Mouse (Mus musculus) adrenal gland, adult 8-10 months (tissue): ENCODE measurements around the gene Grm7. TPM values are rescaled to one million over a fixed set of nuclear protein-coding genes. Genes with fewer than 3 reads are reported as not detected.

Experiments used
- DNase-seq: peaks from one replicate; pipeline ENCODE4 v3.0.0; 2022
- total RNA-seq, 4 experiments: library from RNA; stranded (reverse); gene quantifications; 2 replicates each; pipeline ENCODE4 v1.2.4; 2022

The Grm7 gene
- 1 to 10 TPM; 2.0 to 3.8 (median 2.7) TPM for total RNA-seq

DNA sequence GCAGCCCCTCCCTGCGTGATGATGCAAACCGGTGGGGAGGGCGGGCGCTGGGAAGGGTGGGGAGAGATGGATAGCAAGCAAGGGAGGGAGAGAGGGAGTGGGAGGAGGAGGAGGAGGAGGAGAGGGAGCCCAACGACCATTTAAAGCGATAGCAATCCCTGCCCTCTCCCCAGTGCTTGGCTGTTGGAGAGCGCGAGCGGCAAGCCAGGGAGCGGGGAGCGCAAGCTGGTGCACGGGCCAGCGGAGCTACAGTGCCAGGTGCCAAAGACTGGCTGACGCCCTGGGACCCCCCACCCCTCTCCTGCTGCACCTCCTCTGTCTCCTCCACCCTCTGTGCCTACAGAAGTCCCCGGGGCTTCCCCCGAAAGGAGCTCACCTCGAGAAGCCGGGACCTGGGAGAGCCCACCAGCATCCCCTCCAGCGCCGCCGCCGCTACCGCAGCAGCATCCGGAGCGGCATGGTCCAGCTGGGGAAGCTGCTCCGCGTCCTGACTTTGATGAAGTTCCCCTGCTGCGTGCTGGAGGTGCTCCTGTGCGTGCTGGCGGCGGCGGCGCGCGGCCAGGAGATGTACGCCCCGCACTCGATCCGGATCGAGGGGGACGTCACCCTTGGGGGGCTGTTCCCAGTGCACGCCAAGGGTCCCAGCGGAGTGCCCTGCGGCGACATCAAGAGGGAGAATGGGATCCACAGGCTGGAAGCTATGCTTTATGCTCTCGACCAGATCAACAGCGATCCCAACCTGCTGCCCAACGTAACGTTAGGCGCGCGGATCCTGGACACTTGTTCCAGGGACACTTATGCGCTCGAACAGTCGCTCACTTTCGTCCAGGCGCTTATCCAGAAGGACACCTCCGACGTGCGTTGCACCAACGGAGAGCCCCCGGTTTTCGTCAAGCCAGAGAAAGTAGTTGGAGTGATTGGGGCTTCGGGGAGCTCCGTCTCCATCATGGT, at the start of gene Grm7:
Gene Grm7, plus strand, starts transcription at position 171 of the 951 bp plus-strand sequence.
- DNase-seq = no peak

DNA sequence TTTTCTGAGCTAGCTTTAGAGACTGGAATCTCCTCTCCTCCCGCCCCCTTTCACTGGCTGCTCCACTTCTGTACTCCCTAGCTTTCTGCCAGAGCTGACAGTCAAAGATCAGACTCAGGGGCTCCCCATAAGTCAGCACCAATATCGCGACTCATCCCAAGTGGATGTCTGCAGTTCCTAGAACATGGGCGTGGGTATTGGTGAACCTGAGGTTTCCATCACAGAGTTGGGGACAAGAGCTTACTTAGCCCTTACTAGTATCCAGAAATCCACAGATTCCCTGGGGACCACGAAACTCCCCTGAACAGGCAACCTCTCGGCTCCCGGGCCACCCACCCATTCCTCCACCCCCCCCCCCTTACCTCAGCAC, 355 bp upstream of the Grm7 start:
- no peak for DNase-seq

DNA sequence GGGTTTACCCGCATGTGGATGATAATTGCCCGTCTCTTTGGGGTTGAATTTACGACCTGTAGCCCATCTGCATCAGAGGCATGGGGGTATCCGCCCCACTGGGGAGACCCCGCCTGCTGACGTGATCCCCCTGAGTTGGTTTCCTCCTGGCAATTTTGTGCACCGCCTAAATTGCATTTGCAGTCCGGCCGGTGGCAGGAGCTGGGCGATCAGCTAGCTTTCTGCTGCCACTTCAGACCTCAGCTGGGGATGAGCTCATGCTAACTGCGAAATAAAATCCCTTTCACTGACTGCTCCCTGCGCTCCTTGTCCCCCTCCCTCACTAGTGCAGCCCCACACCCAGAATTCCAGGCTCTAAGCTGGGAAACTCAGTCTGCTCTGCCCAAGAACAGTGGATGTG, 1.5 kb downstream of the Grm7 start:
- no peak for DNase-seq

DNA sequence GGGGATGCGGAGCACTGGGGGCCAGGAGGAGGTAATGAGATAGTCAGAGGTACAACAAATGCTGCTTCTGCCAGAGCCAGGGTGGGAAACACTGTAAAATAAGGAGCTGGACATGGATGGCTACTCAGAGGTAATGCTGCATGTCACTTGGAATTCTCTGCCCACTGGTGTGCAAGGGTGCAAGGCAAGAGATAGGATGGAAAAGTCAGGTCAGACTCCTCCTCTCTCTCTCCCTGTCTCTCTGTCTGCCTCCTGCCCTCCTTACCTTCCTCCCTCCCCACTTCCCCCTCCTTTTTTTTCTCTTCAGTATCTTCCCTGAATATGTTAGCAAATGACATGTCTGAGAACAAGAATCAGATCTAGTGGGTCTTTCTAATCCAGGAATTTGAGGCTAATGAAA, 3.8 kb downstream of the Grm7 start:
- DNase-seq = no peak

DNA sequence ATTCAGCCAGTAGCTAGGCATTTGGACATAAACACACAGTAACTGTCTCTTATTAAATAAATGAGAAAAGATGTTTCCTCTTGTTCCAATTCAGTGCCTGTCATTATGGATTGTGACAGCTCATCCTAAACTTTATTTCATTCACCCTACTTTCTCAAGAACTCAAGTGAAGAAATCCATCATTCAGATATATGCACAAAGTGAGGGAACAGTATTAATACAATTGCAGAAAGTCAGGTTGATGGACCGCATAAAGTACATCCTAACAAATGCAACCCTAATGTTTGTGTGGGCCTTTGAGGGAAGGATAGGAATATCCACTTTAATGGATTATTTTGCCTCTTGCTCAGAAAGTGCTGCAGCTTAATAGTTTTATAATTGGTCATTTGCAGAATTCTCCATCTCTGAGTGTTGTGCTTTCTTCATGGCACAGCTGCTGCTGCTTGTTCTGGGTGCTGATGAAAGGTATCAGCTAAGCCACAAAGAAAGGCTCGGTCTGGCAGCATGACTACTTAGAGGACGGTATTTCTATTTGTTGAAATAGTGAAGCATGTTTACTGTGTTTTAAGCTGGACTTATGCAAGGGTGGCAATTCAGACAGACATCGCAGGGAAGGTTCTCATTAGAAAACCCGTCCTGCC, 8.1 kb downstream of the Grm7 start:
- no peak for DNase-seq

DNA sequence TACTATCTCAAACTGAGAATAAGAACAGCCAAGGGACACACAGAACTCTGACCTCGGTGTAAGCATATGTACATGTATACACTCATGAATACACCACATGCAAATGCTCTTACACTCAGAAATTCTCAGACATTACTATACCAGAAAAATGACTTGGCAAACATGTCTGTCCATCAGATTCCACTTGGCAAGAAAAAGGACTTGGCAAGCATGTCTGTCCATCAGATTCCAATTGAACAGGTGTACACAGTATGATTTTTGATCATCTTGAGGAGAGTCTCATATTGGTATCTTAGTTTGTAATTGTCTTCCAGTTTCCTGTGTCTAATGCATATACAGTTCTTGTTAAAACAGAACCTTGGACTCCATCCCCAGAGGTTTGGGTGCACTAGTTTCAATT, 19.1 kb downstream of the Grm7 start:
- DNase-seq = no peak

DNA sequence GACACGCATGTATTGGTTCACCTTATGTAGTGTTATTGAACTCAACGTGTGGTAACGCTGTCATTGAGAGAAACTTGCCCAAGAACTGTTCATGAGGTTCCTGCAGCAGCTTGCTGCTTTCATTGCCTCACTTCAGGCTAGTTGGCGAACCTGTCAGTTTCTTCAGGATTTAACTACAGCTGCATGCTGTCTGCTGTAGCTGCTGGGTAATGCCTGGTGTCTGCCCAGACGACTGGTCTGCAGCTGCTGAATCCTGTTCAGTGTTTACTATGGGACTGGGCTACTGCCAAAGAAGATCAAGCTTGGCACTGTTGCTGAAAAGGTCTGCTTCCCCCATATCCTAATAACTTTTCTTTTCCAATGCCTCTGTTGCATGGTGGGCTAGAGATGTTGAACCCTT, 23.1 kb downstream of the Grm7 start:
- no peak for DNase-seq

DNA sequence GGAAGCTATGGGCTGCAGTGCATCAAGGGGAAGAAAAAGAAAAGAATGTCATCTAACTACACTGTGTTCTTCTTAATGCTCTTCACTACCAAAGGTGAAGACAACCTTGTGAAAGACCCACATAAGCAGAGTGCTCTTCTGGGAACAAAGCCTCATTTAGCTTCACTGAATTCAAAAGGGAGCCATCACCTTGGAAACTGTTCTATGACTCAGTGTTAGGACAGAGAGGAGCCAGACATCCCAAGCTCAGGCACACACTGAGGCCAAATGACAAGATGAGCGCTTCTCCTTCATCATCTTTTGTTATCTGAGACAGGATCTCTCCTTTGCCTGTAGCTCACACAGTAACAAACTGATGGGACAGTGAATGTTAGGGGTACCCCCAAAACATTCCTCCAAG, 45.6 kb downstream of the Grm7 start:
- no peak for DNase-seq

DNA sequence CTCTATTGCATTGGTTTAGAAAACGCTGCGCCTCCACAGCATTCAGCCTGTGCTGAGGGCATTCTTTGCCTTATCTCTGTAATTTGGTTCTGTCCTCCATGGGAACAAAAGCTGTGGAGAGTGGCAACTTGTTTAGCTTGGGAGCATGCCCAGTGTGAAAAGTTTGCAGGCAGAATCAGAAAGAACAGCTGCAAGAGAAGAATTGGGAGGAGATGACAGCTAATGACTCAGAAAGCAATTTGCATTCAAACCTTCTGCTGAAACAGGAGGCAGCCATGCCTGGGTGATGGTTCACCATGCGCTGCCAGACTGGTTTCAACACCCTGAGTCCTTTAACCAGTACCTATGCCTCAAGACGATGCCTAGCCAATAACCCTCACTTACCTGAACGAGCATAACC, 64.4 kb downstream of the Grm7 start:
- DNase-seq = no peak

DNA sequence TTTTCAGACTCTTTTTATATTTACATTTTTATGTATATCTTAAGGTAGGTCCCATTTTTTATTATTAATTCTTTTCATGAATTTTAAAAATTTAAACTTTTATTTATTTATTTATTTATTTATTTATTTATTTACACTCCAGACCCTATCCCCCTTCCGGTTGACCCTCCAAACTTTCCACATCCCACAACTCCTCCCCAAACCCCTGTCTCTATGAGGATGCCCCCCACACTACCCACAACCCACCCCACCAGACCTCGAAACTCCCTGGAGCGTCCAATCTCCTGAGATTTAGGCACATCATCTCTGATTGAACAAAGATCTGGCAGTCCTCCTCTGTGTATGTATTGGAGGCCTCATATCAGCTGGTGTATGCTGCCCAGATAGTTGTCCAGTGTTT, 69.6 kb downstream of the Grm7 start:
- DNase-seq = no peak

DNA sequence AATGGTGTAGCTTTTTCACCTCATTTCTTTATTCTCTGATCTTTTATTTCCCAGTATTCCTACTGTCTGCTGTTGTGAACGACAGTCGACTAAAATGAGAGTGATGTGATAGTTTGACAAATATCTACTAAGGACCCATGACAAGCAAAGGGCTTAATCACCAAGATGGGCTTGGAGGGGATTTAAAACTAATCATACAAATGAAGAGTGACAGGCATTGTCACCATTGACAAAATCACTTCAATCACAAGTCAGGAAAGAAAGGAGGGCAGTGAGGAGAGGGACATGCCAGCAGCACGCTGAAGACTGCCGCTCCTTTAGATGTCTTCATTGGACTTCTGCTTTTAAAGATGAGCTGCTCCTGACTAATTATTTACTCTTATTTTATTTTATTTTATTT, 78.0 kb downstream of the Grm7 start:
- no peak for DNase-seq

DNA sequence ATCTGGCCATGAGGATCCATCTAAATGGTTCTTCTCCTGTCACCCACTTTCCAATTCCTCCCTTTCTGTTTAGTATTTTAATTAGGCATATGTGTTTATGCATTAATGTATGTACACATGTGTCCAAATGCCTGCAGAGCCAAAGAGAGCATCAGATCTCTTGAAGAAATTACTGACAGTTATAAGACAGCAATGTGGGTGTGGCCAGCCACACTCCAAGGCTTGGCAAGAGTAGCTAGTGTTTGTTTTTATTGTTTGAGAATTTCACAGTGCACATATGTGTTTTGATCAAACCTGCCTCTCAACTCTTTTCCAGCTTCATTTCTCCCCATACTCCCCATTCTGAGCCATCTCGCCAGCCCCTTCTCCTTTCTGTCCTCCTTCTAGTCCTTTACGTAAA, 88.5 kb downstream of the Grm7 start:
- no peak for DNase-seq

DNA sequence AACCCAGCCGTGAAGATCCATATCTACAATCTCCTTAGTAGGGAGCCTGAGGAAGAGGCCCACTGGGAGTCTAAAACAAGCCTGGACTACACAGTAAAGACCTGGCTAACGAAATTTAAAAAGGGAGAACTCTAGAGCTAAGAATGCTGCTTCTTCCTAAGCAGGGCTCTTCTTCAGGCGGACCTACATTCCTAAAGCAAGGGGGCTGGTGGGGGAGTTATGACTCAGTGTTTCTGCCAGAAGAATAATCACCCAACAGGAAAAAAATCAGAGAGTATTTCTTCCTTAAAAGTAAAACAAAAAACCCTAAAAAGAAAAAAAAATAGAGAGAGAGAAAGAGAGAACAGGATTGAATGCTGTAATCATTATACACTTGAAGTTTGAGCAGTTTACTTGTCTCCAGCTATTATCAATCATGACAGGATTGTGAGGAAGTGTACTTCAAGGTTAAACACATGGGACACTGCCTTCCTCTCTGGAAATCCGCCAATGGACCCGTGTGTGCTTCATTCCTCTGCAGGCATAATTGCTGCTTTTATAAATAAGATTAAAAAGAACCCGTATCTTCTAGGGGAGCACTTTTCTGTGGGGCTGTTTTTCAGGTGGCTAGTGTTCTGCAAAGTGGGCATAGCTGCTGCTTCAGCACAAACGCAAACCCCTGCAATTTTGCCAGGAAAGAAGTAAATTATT, 98.7 kb downstream of the Grm7 start:
- DNase-seq = peak; percentile 14

DNA sequence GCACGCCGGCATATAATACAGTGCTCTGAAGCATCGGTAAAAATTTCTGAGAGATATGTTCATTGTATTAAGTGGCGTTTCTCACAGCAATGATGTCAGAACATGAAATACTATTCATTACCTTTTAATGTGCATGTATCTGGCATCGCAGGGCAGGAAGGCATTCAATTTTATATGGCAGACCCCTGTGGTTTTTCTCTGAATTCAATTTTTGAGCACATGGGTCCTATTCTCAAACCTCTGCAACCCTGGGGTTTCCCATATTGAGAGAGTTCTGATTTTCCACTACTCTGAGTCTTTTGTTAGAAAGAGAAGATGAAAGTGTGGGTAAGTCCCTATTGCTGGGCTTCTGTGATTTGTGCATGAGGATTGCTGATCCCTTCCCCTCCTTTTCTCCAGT, 110.5 kb downstream of the Grm7 start:
- no peak for DNase-seq

DNA sequence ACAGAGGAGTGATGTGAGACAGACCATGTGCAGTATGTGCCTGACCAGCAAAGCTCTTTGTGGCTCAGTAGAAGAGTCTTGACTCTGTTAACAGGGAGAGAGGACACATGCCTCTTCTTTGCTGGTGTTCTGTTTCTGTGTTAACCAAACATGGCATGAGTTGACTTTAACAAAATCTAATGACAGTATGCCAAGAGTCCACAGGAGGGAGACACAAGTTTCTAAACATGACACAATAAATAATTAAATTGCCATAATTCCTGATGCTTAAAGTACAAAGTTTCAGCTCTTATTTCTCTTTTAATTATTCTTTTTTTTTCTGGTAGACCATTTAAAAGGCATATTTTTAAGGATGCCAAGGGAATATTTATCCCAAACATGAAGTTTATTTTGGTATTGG, 124.2 kb downstream of the Grm7 start:
- no peak for DNase-seq

DNA sequence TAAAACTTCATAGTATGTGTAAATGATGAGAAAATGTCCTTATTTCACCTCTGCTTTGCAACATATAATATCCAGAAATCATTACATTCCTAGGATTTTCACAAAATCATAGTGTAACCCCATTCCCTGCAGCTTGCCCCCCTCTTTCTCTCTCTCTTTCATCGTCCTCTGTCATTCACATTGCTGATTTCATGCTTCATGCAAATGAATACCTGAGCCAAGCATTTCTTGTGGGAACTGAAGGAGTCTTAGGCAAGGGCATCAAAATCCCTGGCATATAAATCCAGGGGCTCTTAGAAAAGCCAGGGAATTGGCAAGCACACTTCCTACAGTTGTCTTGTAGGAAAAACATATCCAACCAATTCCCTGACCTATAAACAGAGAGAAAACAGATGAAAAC, 127.3 kb downstream of the Grm7 start:
- no peak for DNase-seq

DNA sequence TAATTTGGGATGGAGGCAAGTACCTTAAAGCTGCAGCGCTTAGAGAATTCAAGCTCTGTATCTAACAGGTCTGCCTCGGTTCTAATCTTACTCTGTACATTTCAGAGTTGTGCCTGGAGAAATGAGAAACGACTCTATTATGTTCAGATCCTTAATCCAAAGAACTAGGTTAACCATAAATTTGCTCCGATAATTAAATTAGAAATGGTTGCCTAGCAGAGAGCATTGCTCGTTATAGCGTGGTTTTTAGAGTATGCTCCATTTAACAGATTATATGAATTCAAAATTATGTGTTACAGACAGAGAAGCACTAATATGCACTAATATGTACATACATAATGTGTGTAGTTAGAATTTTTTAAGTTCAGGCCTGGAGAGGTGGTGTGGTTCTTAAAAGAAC, 130.7 kb downstream of the Grm7 start:
- DNase-seq = no peak

DNA sequence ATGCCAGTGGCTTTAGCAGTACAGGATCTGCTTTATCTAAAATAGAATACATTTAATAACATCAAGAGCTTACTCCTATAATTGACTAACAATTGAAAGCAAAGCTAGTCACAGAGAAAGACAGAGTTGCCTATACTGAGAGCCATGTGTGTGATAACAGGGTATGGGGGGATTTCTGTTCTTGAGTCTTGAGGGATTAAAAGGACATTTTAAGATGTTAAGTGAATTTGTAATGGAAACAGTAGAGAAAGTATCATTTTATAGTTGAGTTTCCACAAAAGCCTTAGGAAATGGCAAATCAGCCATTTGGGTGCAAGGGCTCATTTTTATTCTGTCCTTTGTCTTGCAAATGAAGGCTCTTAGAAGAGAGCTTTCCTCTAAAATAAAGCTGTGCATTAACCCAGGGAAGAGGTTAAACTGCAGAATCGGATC, 140.1 kb downstream of the Grm7 start:
- no peak for DNase-seq

DNA sequence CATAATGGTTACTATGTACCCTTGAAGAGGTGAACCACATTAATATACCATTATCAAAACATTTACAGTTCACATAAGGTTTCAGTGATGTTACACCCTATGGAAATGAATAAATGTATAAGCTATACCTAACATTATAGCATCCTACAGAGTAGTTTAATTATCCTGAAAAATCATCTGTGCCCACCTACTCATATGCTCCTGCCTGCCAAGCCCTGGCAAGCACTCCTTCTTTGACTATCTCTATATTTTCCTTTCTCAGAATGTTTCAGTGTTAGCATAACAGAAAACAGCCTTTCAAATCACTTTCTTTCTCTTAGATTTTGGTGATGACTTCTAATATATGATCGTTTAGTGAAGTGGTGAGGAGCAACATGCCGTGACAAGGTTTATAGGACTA, 147.3 kb downstream of the Grm7 start:
- no peak for DNase-seq

DNA sequence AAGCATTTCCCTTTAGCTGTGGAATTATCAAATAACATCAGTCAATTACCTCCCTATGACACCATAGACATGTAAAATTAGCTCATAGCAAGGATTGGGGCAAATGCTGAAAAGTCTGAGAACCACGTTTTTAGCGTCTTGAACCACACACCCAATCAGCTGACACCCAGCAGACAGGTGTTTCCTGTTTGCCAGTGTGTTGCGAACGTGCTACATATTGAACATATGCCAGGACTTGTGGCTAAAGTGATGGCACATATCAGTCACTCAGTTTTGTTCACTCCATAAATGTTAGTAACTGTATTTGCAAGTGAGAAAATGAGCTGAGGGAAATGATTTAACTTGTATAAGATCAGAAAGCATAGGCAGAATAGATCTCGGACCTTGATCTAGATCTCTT, 162.1 kb downstream of the Grm7 start:
- DNase-seq = no peak

DNA sequence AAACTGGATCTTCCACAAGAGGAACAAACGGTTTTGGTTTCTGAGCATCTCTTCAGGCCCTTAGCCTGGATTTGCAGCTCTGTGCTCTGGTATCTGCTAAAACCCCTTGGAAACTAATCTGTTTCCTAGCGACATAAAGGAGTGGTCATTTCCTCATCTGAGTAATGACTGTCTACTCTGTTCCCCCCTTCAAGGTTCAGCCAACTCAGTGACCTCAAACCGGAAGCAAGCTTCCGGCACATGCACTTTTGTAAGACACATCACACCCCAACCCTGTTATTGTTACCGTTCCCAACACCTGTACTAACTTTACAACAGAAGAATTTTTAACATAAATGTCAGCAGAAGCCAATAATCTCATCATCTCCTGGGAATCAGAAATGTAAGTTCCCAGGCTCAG, 166.8 kb downstream of the Grm7 start:
- no peak for DNase-seq

DNA sequence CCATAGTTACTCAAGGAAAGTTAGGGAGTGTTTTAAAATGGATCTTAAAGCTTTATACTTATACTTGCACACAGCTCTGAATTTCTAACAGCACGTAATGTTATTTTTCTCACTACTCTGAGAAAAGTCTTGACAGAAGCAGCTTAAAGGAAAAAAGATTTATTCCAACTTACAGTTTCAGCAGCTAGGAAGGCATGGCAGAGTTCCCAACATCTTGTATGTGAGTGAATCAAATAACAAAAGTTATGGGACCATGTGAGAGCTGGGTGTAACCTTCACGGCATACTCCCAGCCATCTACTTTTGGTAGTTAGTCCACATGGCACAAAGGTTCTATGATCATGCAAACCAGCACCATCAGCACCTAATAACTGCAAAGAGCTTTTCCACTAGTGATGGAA, 172.9 kb downstream of the Grm7 start:
- DNase-seq = no peak

DNA sequence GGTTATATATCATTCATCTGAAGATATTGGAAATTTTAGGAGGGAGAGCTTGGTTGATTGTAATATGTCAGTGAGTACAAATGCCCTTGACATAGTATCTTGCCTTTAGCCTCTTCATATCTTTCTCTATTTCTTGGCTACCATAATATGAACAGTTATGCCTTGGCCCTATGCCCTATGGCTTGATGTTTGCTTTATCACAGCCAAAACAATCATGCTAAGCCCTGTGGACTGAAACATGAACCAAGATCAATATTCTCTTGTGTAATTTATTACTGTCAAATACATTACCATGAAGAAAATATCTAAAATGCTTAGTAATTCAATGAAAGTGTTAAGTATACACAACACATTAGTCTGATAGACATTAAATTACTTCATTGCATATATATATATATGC, 222.9 kb downstream of the Grm7 start:
- no peak for DNase-seq

DNA sequence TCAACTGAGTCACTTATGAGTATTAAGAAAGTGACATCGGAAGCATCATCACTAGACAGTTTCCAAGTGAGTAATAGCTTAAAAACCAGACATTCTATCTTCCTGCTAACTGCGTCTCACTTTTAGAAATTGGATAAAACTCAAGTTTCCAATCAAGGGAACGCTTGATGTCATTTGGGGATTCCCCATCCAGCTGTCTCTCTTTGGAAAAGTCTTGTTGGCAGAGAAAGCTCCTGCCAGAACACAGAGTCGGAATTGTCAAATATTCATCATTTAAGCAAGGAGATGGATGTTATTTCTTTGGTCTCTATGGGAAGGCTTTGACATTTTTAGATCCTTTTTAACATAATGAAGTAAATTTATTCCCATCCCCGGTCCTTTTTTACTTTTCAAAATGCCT, 336.6 kb downstream of the Grm7 start:
- no peak for DNase-seq
